Mouse (Mus musculus): ENCODE measurements around the gene Rdh11.

- TF ChIP-seq POLR2A (IDR thresholded peaks at IDR 0.05; ENCODE audit: control insufficient read depth, extremely low read depth, insufficient read depth, low read length, poor library complexity) (no peak), CTCF (IDR thresholded peaks at IDR 0.05; ENCODE audit: borderline replicate concordance, control insufficient read depth, extremely low read depth, insufficient read depth, low read length, poor library complexity) (no peak)
Observed at GRCm38 (mm10) chr12:79190931-79191673, 991 bp downstream of the Rdh11 start.

Measured in thymus, adult 2 months (tissue).